Mouse (Mus musculus) E14TG2a.4 (cell line): ENCODE data around the gene Cdk19.
"Not testable (repeated sequence)": the region's sequence is repeated elsewhere in the genome, so short reads cannot be mapped to it uniquely, and the experiment has no call there.

Experiments used
- H3K27me3 ChIP-seq: 2 replicates; pipeline ENCODE4 v1.6.1; 2014; ENCODE audit warnings: low read length, control low read depth; ENCODE audit not compliant: insufficient read depth
- H3K36me3 ChIP-seq: 2 replicates; pipeline ENCODE4 v1.6.1; 2014; ENCODE audit warnings: low read length, control low read depth; ENCODE audit not compliant: insufficient read depth
- H3K4me1 ChIP-seq: replicated peaks from 2 replicates; pipeline ENCODE4 v1.6.1; 2014; ENCODE audit warnings: low read depth, low read length, control low read depth
- H3K4me3 ChIP-seq: replicated peaks from 2 replicates; pipeline ENCODE4 v1.5.1; 2014; ENCODE audit warnings: mild to moderate bottlenecking, low read length
- H3K9me3 ChIP-seq: 2 replicates; pipeline ENCODE4 v1.6.1; 2014; ENCODE audit warnings: low read length, control low read depth
- CTCF ChIP-seq: conservative IDR thresholded peaks from 2 replicates; pipeline ENCODE4 v1.5.1; 2014; ENCODE audit warnings: low read length
- NANOG ChIP-seq: IDR thresholded peaks from 2 replicates; pipeline ENCODE4 v1.6.1; 2014; ENCODE audit warnings: borderline replicate concordance, low read length, mixed read lengths
- POU5F1 ChIP-seq: IDR thresholded peaks from 2 replicates; pipeline ENCODE4 v1.6.1; 2014; ENCODE audit warnings: low read length, borderline replicate concordance

Cdk19 gene

DNA sequence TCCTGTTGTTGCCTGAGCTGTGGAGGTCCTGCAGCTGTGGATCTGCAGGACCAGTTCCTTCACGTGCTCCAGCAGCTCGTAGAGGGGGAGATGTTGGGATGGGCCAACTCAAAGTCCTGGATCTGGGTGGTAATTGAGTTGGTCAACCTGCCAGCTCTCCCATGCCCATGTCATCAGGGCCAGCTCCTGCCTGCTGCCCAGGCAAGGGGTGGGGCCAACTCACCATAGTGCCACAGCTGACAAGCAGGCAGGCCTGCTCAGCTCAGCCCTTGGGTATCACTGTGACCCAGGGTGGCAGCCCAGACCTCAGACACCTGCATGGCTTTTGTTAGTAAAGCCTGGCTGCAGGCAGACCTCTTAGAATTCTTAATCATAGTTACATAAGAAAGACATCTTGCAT is 81.3 kb downstream of the Cdk19 start:
- Histone ChIP-seq H3K27me3 (no peaks in the 10 kb centered on the region), H3K4me3 (no peak overlapping the region), H3K9me3 (no peaks in the 10 kb centered on the region), H3K36me3 (peaks cover 9% of the 10 kb centered on the region; the same call in 1 of the 2 replicates), H3K4me1 (peaks cover 58% of the 10 kb centered on the region)
- no peak for TF ChIP-seq CTCF
- TF ChIP-seq POU5F1: no peak
- no peak for TF ChIP-seq NANOG

DNA sequence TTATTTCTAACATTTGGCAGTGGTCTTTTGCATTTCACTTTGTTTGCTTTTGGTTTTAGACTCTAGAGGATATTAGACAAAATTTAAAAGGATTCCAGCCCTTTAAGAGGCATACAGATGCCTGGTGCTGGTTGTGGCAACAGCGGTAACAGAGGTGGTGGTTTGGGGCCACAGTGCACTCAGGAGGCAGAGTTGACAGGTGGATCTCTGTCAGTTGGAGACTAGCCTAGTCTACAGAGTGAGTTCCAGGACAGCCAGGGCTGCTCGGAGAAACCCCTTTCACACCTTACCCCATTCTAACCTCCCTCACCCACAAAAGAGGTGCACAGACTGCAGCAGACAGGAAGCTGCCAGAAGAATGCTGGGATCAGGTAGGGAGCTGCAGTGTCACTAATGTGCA is 82.4 kb downstream of the Cdk19 start:
- no peak for TF ChIP-seq CTCF
- no peak for TF ChIP-seq NANOG
- no peak for TF ChIP-seq POU5F1

DNA sequence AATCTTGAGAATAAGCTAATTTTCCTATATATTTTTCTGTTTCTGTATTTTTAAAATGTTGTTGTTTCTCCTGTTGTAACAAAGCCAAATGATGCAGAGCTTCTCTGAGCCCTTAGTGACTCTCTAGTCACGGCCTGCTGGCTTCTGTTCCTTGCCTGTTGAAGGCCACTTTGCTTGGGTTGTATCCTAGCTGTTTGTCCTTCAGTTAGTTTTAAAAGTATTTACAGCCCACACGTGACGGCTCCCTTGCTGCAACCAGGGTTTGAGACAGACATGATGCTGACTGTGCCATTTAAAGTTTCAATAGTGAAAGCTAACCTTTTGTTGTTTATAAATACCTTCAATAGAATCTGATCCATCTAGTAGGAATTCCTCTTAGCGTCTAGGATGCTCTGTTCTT is 83.3 kb downstream of the Cdk19 start:
- no peak for TF ChIP-seq NANOG
- no peak for TF ChIP-seq POU5F1
- no peak for TF ChIP-seq CTCF
- no peaks in the 10 kb centered on the region for H3K27me3 ChIP-seq
- H3K36me3 ChIP-seq: peaks cover 4% of the 10 kb centered on the region; the same call in 1 of the 2 replicates

More for the DNA sequence above, 82.4 kb downstream of the Cdk19 start:
- H3K27me3 ChIP-seq: no peaks in the 10 kb centered on the region
- no peak overlapping the region for H3K4me3 ChIP-seq
- H3K36me3 ChIP-seq: peaks cover 6% of the 10 kb centered on the region; the same call in 1 of the 2 replicates
- no peaks in the 10 kb centered on the region for H3K9me3 ChIP-seq
- H3K4me1 ChIP-seq: peaks cover 63% of the 10 kb centered on the region

DNA sequence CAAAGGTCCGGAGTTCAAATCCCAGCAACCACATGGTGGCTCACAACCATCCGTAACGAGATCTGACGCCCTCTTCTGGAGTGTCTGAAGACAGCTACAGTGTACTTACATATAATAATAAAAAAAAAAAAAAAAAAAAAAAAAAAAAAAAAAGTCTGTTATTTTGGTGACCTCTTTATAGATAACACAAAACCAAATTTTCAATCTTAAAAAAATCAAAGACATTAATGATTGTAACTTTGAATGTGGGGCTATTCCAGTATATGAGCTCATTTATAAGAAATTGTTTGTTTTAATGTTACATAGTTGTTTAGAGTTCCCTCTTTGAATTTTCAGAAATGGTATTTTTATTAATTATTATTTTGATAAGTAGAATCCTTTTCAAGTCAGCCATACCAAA is 85.1 kb downstream of the Cdk19 start:
- H3K4me1 ChIP-seq: peaks cover 52% of the 10 kb centered on the region
- not testable (repeated sequence) for H3K4me3 ChIP-seq, H3K36me3 ChIP-seq, H3K9me3 ChIP-seq, H3K27me3 ChIP-seq

More for the DNA sequence above, 83.3 kb downstream of the Cdk19 start:
- Histone ChIP-seq H3K4me1 (peaks cover 61% of the 10 kb centered on the region), H3K9me3 (no peaks in the 10 kb centered on the region), H3K4me3 (no peak overlapping the region)

DNA sequence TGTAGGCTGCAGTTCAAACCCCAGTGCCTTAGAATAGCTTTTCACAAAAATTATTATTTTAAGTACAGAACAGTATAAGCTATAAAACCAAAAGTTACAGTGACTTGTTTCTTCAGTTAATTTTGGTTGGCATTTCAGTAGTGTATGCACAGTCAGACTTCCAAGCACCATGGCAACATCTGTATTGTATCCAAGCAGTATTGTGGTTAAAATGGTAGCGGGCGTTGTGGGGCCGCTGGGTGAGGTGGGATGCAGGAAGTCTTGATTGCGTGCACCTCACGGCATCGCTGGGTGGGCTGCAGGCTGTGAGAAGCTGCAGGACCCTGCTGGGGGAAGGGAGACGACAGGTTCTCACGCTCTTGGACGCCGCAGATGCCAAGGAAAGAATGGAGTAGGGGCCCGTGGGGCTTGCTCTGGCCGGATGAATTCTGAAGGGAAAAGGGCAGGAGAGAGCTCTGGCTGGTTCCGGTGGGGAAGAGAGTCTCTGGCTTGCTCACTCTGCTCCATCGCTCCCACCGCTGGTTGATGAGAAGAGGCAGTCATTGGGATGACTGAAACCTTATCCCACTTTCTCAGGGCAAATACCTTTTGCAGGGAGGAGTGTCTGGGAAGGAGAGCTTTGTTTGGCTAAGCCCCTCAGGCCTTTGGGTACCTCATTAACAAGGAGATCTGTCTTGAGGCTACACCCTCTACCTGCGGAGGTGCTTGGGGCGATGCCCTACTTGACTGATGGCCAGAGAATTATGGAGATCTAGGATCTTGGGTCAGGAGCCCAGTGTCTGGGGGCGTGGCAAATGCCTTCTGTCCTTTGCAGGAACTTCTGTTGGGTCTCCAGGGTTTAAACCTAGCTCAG is 86.1 kb downstream of the Cdk19 start:
- Histone ChIP-seq H3K36me3 (peaks cover 4% of the 10 kb centered on the region; the same call in 1 of the 2 replicates), H3K27me3 (no peaks in the 10 kb centered on the region), H3K9me3 (no peaks in the 10 kb centered on the region), H3K4me1 (peaks cover 41% of the 10 kb centered on the region), H3K4me3 (peak overlapping the region; percentile 70)
- TF ChIP-seq POU5F1: no peak
- 0 out of 2 replicates have a peak, but pooled peaks have one; percentile 3 for TF ChIP-seq NANOG
- no peak for TF ChIP-seq CTCF

DNA sequence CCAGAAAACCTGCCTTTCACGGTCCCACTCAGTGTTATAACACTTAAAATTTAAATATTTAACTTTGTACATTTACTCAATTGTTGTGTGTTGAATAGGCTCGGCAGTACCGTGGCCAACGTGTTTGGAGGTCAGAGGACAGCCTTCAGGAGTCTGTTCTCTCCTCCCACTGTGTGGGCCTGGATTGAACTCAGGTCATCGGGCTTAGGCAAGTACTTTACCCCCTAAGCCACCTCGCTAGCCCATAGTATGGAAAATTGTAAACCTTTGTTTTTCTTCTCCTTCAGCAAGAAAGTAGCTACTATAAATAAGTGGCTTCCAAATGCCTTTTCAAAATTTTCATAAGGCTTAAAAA is 86.7 kb downstream of the Cdk19 start:
- Histone ChIP-seq H3K4me1 (peaks cover 35% of the 10 kb centered on the region), H3K4me3 (peak overlapping the region; percentile 70), H3K36me3 (no peaks in the 10 kb centered on the region), H3K27me3 (no peaks in the 10 kb centered on the region), H3K9me3 (no peaks in the 10 kb centered on the region)
- TF ChIP-seq NANOG (no peak), CTCF (no peak), POU5F1 (no peak)

DNA sequence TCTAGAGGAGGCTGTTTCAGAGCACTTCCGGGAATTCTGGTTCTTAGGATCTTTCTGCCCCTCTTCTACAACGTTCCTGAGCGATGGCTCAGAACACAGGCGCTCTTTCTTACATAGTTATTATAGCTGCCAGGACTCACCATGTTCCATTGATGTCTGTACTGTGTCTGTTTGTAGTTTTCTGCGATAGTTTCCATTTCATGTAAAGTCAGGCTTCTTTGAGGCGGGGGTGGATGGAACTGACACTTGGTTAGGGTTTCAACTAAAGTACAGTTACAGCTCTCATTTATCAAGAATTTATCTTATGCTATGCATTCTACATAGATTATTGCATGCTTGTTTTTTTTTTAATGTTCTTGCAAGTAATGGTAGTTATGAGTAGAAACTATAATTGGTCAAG is 89.3 kb downstream of the Cdk19 start:
- Histone ChIP-seq H3K4me1 (peaks cover 43% of the 10 kb centered on the region), H3K36me3 (no peaks in the 10 kb centered on the region), H3K27me3 (no peaks in the 10 kb centered on the region), H3K4me3 (no peak overlapping the region), H3K9me3 (no peaks in the 10 kb centered on the region)
- no peak for TF ChIP-seq POU5F1
- no peak for TF ChIP-seq CTCF
- no peak for TF ChIP-seq NANOG

DNA sequence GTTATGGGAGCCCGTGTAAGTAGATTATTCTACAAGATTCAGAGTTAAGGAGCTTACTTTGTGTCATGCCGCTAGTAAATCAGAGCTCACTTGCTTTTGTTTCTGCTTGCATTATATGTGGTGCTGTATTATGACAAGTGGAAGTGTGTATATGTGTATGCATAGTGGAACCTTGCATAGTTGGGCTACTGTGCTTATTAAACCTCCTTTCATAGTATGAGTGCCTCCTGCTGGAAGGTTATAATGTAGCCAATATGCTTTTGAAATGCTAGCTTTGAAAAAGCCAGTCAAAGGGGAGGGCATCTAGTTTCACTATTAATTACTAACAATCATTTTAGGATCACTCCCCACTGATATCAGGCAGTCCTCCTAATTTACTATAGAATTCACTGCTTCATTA is 89.7 kb downstream of the Cdk19 start:
- no peaks in the 10 kb centered on the region for H3K36me3 ChIP-seq
- TF ChIP-seq CTCF (no peak), NANOG (no peak), POU5F1 (no peak)

DNA sequence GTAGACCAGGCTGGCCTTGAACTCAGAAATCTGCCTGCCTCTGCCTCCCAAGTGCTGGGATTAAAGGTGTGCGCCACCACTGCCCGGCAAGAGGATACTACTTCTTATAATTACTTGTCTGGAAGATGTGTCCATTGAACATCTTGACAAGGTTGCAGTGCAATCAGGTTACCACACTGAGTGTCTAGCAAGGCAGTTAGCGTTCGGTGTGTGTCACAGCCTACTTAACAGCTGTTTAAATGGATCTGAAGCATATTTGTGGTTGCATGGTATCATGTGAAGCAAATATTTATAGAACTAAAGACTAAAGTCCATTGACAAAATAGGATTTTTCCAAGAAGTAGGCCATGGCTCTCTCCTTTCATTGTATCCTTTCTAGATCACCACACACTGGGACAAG is 90.8 kb downstream of the Cdk19 start:
- Histone ChIP-seq H3K27me3 (no peaks in the 10 kb centered on the region), H3K4me1 (peaks cover 46% of the 10 kb centered on the region), H3K4me3 (no peak overlapping the region), H3K9me3 (no peaks in the 10 kb centered on the region), H3K36me3 (peaks cover under 1% of the 10 kb centered on the region; the same call in 1 of the 2 replicates)
- TF ChIP-seq CTCF: no peak
- TF ChIP-seq POU5F1: no peak
- TF ChIP-seq NANOG: no peak

More for the DNA sequence above, 89.7 kb downstream of the Cdk19 start:
- Histone ChIP-seq H3K4me3 (no peak overlapping the region), H3K4me1 (peaks cover 47% of the 10 kb centered on the region), H3K9me3 (no peaks in the 10 kb centered on the region), H3K27me3 (no peaks in the 10 kb centered on the region)
